Mouse (Mus musculus): ENCODE data around the gene C530008M17Rik. TPM values are rescaled to one million over a fixed set of nuclear protein-coding genes. Genes with fewer than 3 reads are reported as not detected.

Gene C530008M17Rik
- polyA plus RNA-seq, 1 experiment from 2014 or later = 7.4 TPM

GRCm38 (mm10) chr5:76747851-76748250 lies 91.5 kb downstream of the C530008M17Rik start:
- Histone ChIP-seq H3K4me3 (replicated peaks) (no peak overlapping the region), H3K36me3 (no peaks in the 10 kb centered on the region), H3K4me1 (replicated peaks) (peaks cover 18% of the 10 kb centered on the region), H3K27me3 (no peaks in the 10 kb centered on the region), H3K4me2 (no peak overlapping the region), H3K27ac (no peak overlapping the region), H3K9ac (no peak overlapping the region), H3K9me3 (replicated peaks) (no peaks in the 10 kb centered on the region)
- 64% methylated on average over 7 of the region's 7 CpGs for WGBS (ENCODE audit: insufficient replicate concordance)
- ATAC-seq (ENCODE audit: low read depth) (no peak), DNase-seq (no peak)

- WGBS (ENCODE audit: insufficient replicate concordance) = 72% methylated on average over 5 of the region's 5 CpGs
- H3K36me3 ChIP-seq = no peaks in the 10 kb centered on the region
- H3K27me3 ChIP-seq = no peaks in the 10 kb centered on the region
- no peak overlapping the region for H3K27ac ChIP-seq
- no peak overlapping the region for H3K9ac ChIP-seq
- no peak overlapping the region for H3K4me2 ChIP-seq
- DNase-seq (no peak), ATAC-seq (ENCODE audit: low read depth) (no peak)
- H3K4me3 ChIP-seq (replicated peaks) = no peak overlapping the region
- peaks cover 11% of the 10 kb centered on the region; the same call in 1 of the 2 replicates for H3K4me1 ChIP-seq (replicated peaks)
- no peaks in the 10 kb centered on the region for H3K9me3 ChIP-seq (replicated peaks)
Observed at GRCm38 (mm10) chr5:76752351-76752750, 96.0 kb downstream of the C530008M17Rik start.

- H3K4me1 ChIP-seq (replicated peaks) = no peaks in the 10 kb centered on the region
- no peak overlapping the region for H3K27ac ChIP-seq
- H3K4me3 ChIP-seq (replicated peaks) = no peak overlapping the region
- no peak overlapping the region for H3K9ac ChIP-seq
- ATAC-seq (ENCODE audit: low read depth) (no peak), DNase-seq (no peak)
- no peak overlapping the region for H3K4me2 ChIP-seq
- 68% methylated on average over 3 of the region's 3 CpGs for WGBS (ENCODE audit: insufficient replicate concordance)
- peaks cover 7% of the 10 kb centered on the region; the same call in 1 of the 2 replicates for H3K36me3 ChIP-seq
- no peaks in the 10 kb centered on the region for H3K27me3 ChIP-seq
- no peaks in the 10 kb centered on the region for H3K9me3 ChIP-seq (replicated peaks)
Observed at GRCm38 (mm10) chr5:76760349-76760748, 104.0 kb downstream of the C530008M17Rik start.

GRCm38 (mm10) chr5:76762030-76762698 lies 105.9 kb downstream of the C530008M17Rik start:
- DNase-seq (no peak), ATAC-seq (ENCODE audit: low read depth) (no peak)
- Histone ChIP-seq H3K27me3 (no peaks in the 10 kb centered on the region), H3K27ac (no peak overlapping the region), H3K4me3 (replicated peaks) (no peak overlapping the region), H3K36me3 (peaks cover 15% of the 10 kb centered on the region), H3K9me3 (replicated peaks) (peaks cover 9% of the 10 kb centered on the region), H3K4me1 (replicated peaks) (no peaks in the 10 kb centered on the region), H3K9ac (no peak overlapping the region), H3K4me2 (no peak overlapping the region)
- WGBS (ENCODE audit: insufficient replicate concordance) = 80% methylated on average over 14 of the region's 14 CpGs

GRCm38 (mm10) chr5:76763148-76763701 lies 106.9 kb downstream of the C530008M17Rik start:
- DNase-seq (no peak), ATAC-seq (ENCODE audit: low read depth) (no peak)
- H3K9ac ChIP-seq = no peak overlapping the region

GRCm38 (mm10) chr5:76763731-76764130 lies 107.4 kb downstream of the C530008M17Rik start:
- no peak overlapping the region for H3K9ac ChIP-seq
- no peaks in the 10 kb centered on the region for H3K27me3 ChIP-seq
- no peaks in the 10 kb centered on the region for H3K4me1 ChIP-seq (replicated peaks)
- no peak overlapping the region for H3K4me2 ChIP-seq
- 73% methylated on average over 6 of the region's 6 CpGs for WGBS (ENCODE audit: insufficient replicate concordance)
- peaks cover 15% of the 10 kb centered on the region for H3K36me3 ChIP-seq
- H3K27ac ChIP-seq = no peak overlapping the region
- H3K9me3 ChIP-seq (replicated peaks) = peaks cover 9% of the 10 kb centered on the region
- no peak overlapping the region for H3K4me3 ChIP-seq (replicated peaks)
- DNase-seq (no peak), ATAC-seq (ENCODE audit: low read depth) (no peak)

More at GRCm38 (mm10) chr5:76763148-76763701, 106.9 kb downstream of the C530008M17Rik start:
- no peaks in the 10 kb centered on the region for H3K27me3 ChIP-seq
- peaks cover 15% of the 10 kb centered on the region for H3K36me3 ChIP-seq
- H3K27ac ChIP-seq = no peak overlapping the region
- no peak overlapping the region for H3K4me3 ChIP-seq (replicated peaks)
- H3K4me2 ChIP-seq = no peak overlapping the region
- H3K9me3 ChIP-seq (replicated peaks) = peaks cover 9% of the 10 kb centered on the region
- no peaks in the 10 kb centered on the region for H3K4me1 ChIP-seq (replicated peaks)
- 71% methylated on average over 10 of the region's 10 CpGs for WGBS (ENCODE audit: insufficient replicate concordance)

- ATAC-seq (ENCODE audit: low read depth) (no peak), DNase-seq (no peak)
- H3K4me3 ChIP-seq (replicated peaks) = no peak overlapping the region
- peaks cover 9% of the 10 kb centered on the region for H3K9me3 ChIP-seq (replicated peaks)
- H3K4me2 ChIP-seq = no peak overlapping the region
- H3K27ac ChIP-seq = no peak overlapping the region
- WGBS (ENCODE audit: insufficient replicate concordance) = 54% methylated on average over 3 of the region's 3 CpGs
- H3K9ac ChIP-seq = no peak overlapping the region
- H3K27me3 ChIP-seq = no peaks in the 10 kb centered on the region
- H3K4me1 ChIP-seq (replicated peaks) = no peaks in the 10 kb centered on the region
- H3K36me3 ChIP-seq = peaks cover 15% of the 10 kb centered on the region
Observed at GRCm38 (mm10) chr5:76769014-76769413, 112.7 kb downstream of the C530008M17Rik start.

GRCm38 (mm10) chr5:76769572-76769971 lies 113.3 kb downstream of the C530008M17Rik start:
- DNase-seq (no peak), ATAC-seq (ENCODE audit: low read depth) (no peak)
- WGBS (ENCODE audit: insufficient replicate concordance) = 78% methylated on average over 15 of the region's 15 CpGs

GRCm38 (mm10) chr5:76771371-76771770 lies 115.1 kb downstream of the C530008M17Rik start:
- DNase-seq (no peak), ATAC-seq (ENCODE audit: low read depth) (no peak)
- H3K4me3 ChIP-seq (replicated peaks) = no peak overlapping the region
- H3K9me3 ChIP-seq (replicated peaks) = no peaks in the 10 kb centered on the region
- no peak overlapping the region for H3K27ac ChIP-seq
- H3K4me2 ChIP-seq = no peak overlapping the region
- no peaks in the 10 kb centered on the region for H3K4me1 ChIP-seq (replicated peaks)
- WGBS (ENCODE audit: insufficient replicate concordance) = 70% methylated on average over 5 of the region's 5 CpGs
- H3K27me3 ChIP-seq = no peaks in the 10 kb centered on the region
- no peaks in the 10 kb centered on the region; the same call in 1 of the 2 replicates for H3K36me3 ChIP-seq
- no peak overlapping the region for H3K9ac ChIP-seq

More at GRCm38 (mm10) chr5:76769572-76769971, 113.3 kb downstream of the C530008M17Rik start:
- Histone ChIP-seq H3K27me3 (no peaks in the 10 kb centered on the region), H3K36me3 (peaks cover 15% of the 10 kb centered on the region), H3K9ac (no peak overlapping the region), H3K4me1 (replicated peaks) (no peaks in the 10 kb centered on the region), H3K4me3 (replicated peaks) (no peak overlapping the region), H3K4me2 (no peak overlapping the region), H3K9me3 (replicated peaks) (peaks cover 9% of the 10 kb centered on the region), H3K27ac (no peak overlapping the region)

- Histone ChIP-seq H3K36me3 (no peaks in the 10 kb centered on the region), H3K4me3 (replicated peaks) (no peak overlapping the region), H3K27ac (no peak overlapping the region), H3K9me3 (replicated peaks) (no peaks in the 10 kb centered on the region), H3K4me1 (replicated peaks) (no peaks in the 10 kb centered on the region), H3K9ac (no peak overlapping the region), H3K4me2 (no peak overlapping the region), H3K27me3 (no peaks in the 10 kb centered on the region)
- ATAC-seq (ENCODE audit: low read depth) (no peak), DNase-seq (no peak)
- WGBS (ENCODE audit: insufficient replicate concordance) = 82% methylated on average over 4 of the region's 4 CpGs
Observed at GRCm38 (mm10) chr5:76772831-76773230, 116.5 kb downstream of the C530008M17Rik start.

- H3K4me3 ChIP-seq (replicated peaks) = no peak overlapping the region
- 67% methylated on average over 9 of the region's 9 CpGs for WGBS (ENCODE audit: insufficient replicate concordance)
- no peaks in the 10 kb centered on the region for H3K36me3 ChIP-seq
- no peaks in the 10 kb centered on the region for H3K9me3 ChIP-seq (replicated peaks)
- no peak for DNase-seq
- H3K4me1 ChIP-seq (replicated peaks) = peaks cover 1% of the 10 kb centered on the region
- ATAC-seq (ENCODE audit: low read depth) = no peak
- H3K9ac ChIP-seq = no peak overlapping the region
- no peak overlapping the region for H3K27ac ChIP-seq
- H3K27me3 ChIP-seq = no peaks in the 10 kb centered on the region
- no peak overlapping the region for H3K4me2 ChIP-seq
Observed at GRCm38 (mm10) chr5:76773492-76774158, 117.3 kb downstream of the C530008M17Rik start.

Data from liver, embryonic 13.5 days (tissue).